Mouse (Mus musculus): ENCODE data around the gene Ube2r2.

Ube2r2 gene

GRCm38 (mm10) chr4:41135711-41136453 lies at the start of gene Ube2r2:
TSS of gene Ube2r2 (plus strand) at chr4:41135743.
- peak; percentile 80 to 85 for DNase-seq

GRCm38 (mm10) chr4:41086947-41087346 lies 48.6 kb upstream of the Ube2r2 start:
- DNase-seq, result no peak

GRCm38 (mm10) chr4:41087459-41088298 lies 47.9 kb upstream of the Ube2r2 start:
- no peak for DNase-seq

- no peak for DNase-seq
These were observed 46.4 kb upstream of the Ube2r2 start for GRCm38 (mm10) chr4:41089189-41089588.

- no peak for DNase-seq
These were observed 45.8 kb upstream of the Ube2r2 start for GRCm38 (mm10) chr4:41089705-41090104.

GRCm38 (mm10) chr4:41091391-41091790 lies 44.2 kb upstream of the Ube2r2 start:
- DNase-seq, result no peak

- no peak for DNase-seq
These were observed 42.6 kb upstream of the Ube2r2 start for GRCm38 (mm10) chr4:41092958-41093357.

GRCm38 (mm10) chr4:41094361-41094760 lies 41.2 kb upstream of the Ube2r2 start:
- DNase-seq, result peak; percentile 76 to 79

GRCm38 (mm10) chr4:41096169-41096568 lies 39.4 kb upstream of the Ube2r2 start:
- DNase-seq, result peak in 1 of 2 experiments; percentile 52

- DNase-seq, result no peak
These were observed 38.7 kb upstream of the Ube2r2 start for GRCm38 (mm10) chr4:41096794-41097193.

- no peak for DNase-seq
These were observed 38.2 kb upstream of the Ube2r2 start for GRCm38 (mm10) chr4:41097381-41097780.

- peak; percentile 52 to 54 for DNase-seq
These were observed 37.5 kb upstream of the Ube2r2 start, which contains the start of gene Aqp3 for GRCm38 (mm10) chr4:41097871-41098576. TSS of gene Aqp3 (minus strand) at chr4:41098183.

GRCm38 (mm10) chr4:41098577-41098951 lies 37.0 kb upstream of the Ube2r2 start:
- DNase-seq, result no peak

- DNase-seq, result no peak
These were observed 34.6 kb upstream of the Ube2r2 start for GRCm38 (mm10) chr4:41100986-41101385.

GRCm38 (mm10) chr4:41102901-41103300 lies 32.6 kb upstream of the Ube2r2 start:
- DNase-seq, result no peak

- DNase-seq, result no peak
These were observed 28.1 kb upstream of the Ube2r2 start for GRCm38 (mm10) chr4:41107440-41107839.

GRCm38 (mm10) chr4:41108717-41109425 lies 26.7 kb upstream of the Ube2r2 start:
- no peak for DNase-seq

GRCm38 (mm10) chr4:41114358-41115070 lies 21.0 kb upstream of the Ube2r2 start:
- no peak for DNase-seq

- DNase-seq, result peak in 1 of 2 experiments; percentile 14
These were observed 20.5 kb upstream of the Ube2r2 start for GRCm38 (mm10) chr4:41115074-41115473.

- DNase-seq, result no peak
These were observed 19.8 kb upstream of the Ube2r2 start for GRCm38 (mm10) chr4:41115793-41116192.

GRCm38 (mm10) chr4:41116817-41117216 lies 18.7 kb upstream of the Ube2r2 start:
- no peak for DNase-seq

Data from lung, postnatal 4 days (tissue).